Mouse (Mus musculus) lung, adult 2 months (tissue): ENCODE data around the gene Prdm11.

Source experiments
- CTCF ChIP-seq: fragments of 200-500 bp; IDR thresholded peaks from 2 replicates; pipeline ENCODE4 v1.5.1; 2011; ENCODE audit warnings: mild to moderate bottlenecking, low read length, control low read depth; ENCODE audit not compliant: insufficient read depth
- POLR2A ChIP-seq: fragments of 200-500 bp; IDR thresholded peaks from 2 replicates; pipeline ENCODE4 v1.6.1; 2011; ENCODE audit warnings: low read depth, mild to moderate bottlenecking, control low read depth, low read length, borderline replicate concordance; ENCODE audit errors: extremely low read depth

DNA sequence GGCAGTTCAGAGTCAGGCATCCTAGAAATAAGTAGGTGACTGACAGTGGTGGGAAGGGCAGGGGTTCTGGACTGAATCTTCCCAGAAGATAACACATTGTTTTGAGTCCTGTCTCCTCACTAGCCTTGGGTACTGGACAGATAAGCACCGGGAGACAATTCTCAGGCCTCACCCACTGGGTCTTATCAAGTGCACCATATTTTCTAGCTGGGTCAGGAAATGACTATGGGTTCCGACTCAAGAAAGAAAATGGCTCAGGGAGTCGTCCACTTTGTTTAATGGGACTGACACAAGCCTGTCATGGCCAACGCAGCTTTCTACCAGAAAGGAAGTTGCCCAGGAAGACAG lies 62.7 kb downstream of the Prdm11 start:
- TF ChIP-seq CTCF (no peak), POLR2A (no peak)
